Mouse (Mus musculus): Measurements from ENCODE around the gene Ubox5. TPM values are rescaled to one million over a fixed set of nuclear protein-coding genes. Genes with fewer than 3 reads are reported as not detected.

The Ubox5 gene
- polyA plus RNA-seq (2012; rRNA removed; ENCODE audit: low replicate concordance) = 7.5 and 9.7 TPM in 2 replicates

GRCm38 (mm10) chr2:130629839-130630203 lies at the start of gene Ubox5, which contains the start of gene Fastkd5:
Gene Ubox5 (minus strand): TSS chr2:130630038.
Gene Fastkd5 (minus strand): TSS chr2:130630027.

GRCm38 (mm10) chr2:130667559-130667958 lies 37.7 kb upstream of the Ubox5 start, which contains the start of gene Itpa:
Gene Itpa (plus strand): TSS chr2:130667610.

GRCm38 (mm10) chr2:130664102-130664701 lies 34.4 kb upstream of the Ubox5 start, which contains the start of gene Ddrgk1:
Gene Ddrgk1 (minus strand): TSS chr2:130664659.

GRCm38 (mm10) chr2:130642684-130643369 lies 13.0 kb upstream of the Ubox5 start, which contains the start of gene Lzts3:
Gene Lzts3 (minus strand): TSS chr2:130642803.

GRCm38 (mm10) chr2:130582552-130582951 lies 47.3 kb downstream of the Ubox5 start, which contains the start of gene Avp:
Gene Avp (minus strand): TSS chr2:130582554.

DNA sequence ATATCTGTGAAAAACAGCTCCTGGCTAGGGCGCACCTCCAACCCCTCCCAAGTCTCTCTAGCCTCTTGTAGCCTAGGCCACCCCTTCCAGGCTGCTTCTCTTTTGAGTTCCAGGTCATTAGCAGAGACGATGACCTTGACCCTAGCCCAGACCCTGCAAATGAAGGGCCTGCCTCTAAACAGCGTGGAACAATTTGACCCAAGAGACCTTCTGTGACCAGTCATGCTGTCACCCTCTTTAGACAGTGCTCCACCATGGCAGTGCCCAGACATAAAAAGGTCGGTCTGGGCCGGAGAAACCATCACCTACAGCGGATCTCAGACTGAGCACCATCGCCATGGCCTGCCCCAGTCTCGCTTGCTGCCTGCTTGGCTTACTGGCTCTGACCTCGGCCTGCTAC lies 54.0 kb downstream of the Ubox5 start, which contains the start of gene Oxt:
TSS of gene Oxt (plus strand) at position 301 of the 400 bp plus-strand sequence.

DNA sequence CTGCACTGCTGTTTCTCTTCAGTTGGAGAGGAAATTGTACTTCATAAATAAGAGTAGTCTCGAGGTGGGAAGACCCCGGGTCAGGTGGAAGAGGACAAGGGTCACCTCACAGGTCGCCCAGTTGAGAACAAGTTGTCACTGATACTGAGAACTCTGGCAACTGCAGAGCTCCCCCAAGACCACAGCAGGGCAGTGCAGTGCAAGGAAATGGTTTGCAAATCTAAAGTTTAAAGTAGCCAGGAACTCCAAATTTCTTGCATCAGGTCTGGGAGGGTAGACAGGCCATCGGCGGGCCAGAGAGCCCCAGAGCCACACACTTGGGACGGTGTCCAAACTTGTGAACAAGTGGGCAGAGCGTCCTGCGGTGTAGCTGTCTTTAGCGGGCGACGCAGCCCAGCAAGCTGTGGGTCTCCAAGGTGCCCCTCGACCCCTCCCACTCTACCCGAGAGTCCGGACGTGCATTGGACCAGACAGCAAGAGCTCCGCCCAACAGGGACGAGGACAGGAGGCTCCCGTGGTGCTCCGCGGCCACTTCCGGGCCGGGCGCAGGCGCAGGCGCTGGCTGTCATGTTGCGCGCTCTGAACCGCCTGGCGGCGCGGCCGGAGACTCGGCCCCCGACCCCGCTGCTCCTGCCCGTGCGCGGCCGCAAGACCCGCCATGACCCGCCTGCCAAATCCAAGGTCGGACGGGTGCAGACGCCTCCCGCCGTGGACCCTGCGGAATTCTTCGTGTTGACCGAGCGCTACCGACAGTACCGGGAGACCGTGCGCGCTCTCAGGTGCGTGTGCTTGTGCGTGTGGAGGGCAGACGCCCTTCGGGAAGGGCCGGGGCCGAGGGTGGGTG lies 66.4 kb downstream of the Ubox5 start, which contains the start of gene Mrps26:
TSS of gene Mrps26 (plus strand) at position 531 of the 844 bp plus-strand sequence.

Other genes with a start within 250 kb of the Ubox5 start
- 44.3 and 58.4 TPM in 2 replicates for gene Cpxm1, start 232.5 kb downstream of the Ubox5 start, polyA plus RNA-seq (2012; rRNA removed; ENCODE audit: low replicate concordance)
- gene Gm28372, start 224.8 kb downstream of the Ubox5 start, polyA plus RNA-seq (2012; rRNA removed; ENCODE audit: low replicate concordance) = not detected in 2 replicates
- not detected in 2 replicates for gene 1700020A23Rik, start 224.8 kb downstream of the Ubox5 start, polyA plus RNA-seq (2012; rRNA removed; ENCODE audit: low replicate concordance)
- not detected in 2 replicates for gene Tmem239, start 223.6 kb downstream of the Ubox5 start, polyA plus RNA-seq (2012; rRNA removed; ENCODE audit: low replicate concordance)
- 65.9 and 96.8 TPM in 2 replicates for gene Vps16, start 205.7 kb downstream of the Ubox5 start, polyA plus RNA-seq (2012; rRNA removed; ENCODE audit: low replicate concordance)
- 28.9 and 48.9 TPM in 2 replicates for gene Pced1a, start 205.3 kb downstream of the Ubox5 start, polyA plus RNA-seq (2012; rRNA removed; ENCODE audit: low replicate concordance)
- gene Ptpra, start 179.8 kb downstream of the Ubox5 start, polyA plus RNA-seq (2012; rRNA removed; ENCODE audit: low replicate concordance) = 84.9 and 95.5 TPM in 2 replicates
- 49.8 and 87.9 TPM in 2 replicates for gene Mrps26, start 66.3 kb downstream of the Ubox5 start, polyA plus RNA-seq (2012; rRNA removed; ENCODE audit: low replicate concordance)
- not detected in 2 replicates for gene Oxt, start 53.9 kb downstream of the Ubox5 start, polyA plus RNA-seq (2012; rRNA removed; ENCODE audit: low replicate concordance)
- not detected in 2 replicates for gene Avp, start 47.5 kb downstream of the Ubox5 start, polyA plus RNA-seq (2012; rRNA removed; ENCODE audit: low replicate concordance)
- gene Fastkd5, start within 50 bp of the Ubox5 start, polyA plus RNA-seq (2012; rRNA removed; ENCODE audit: low replicate concordance) = 2.3 and 4.1 TPM in 2 replicates
- 7.4 and 29.0 TPM in 2 replicates for gene Lzts3, start 12.8 kb upstream of the Ubox5 start, polyA plus RNA-seq (2012; rRNA removed; ENCODE audit: low replicate concordance)
- gene Ddrgk1, start 34.6 kb upstream of the Ubox5 start, polyA plus RNA-seq (2012; rRNA removed; ENCODE audit: low replicate concordance) = 71.0 and 76.8 TPM in 2 replicates
- 35.6 and 38.2 TPM in 2 replicates for gene Itpa, start 37.6 kb upstream of the Ubox5 start, polyA plus RNA-seq (2012; rRNA removed; ENCODE audit: low replicate concordance)
- gene Slc4a11, start 67.5 kb upstream of the Ubox5 start, polyA plus RNA-seq (2012; rRNA removed; ENCODE audit: low replicate concordance) = 4.9 and 8.8 TPM in 2 replicates

Measured in subcutaneous adipose tissue, adult 2 months (tissue).